Mouse (Mus musculus): ENCODE measurements around the gene Sh3gl3.
A peak's percentile ranks its signal among the peaks of the same experiment; 100 is the strongest.
"Not testable (repeated sequence)": the region's sequence is repeated elsewhere in the genome, so short reads cannot be mapped to it uniquely, and the experiment has no call there.

Gene Sh3gl3

DNA sequence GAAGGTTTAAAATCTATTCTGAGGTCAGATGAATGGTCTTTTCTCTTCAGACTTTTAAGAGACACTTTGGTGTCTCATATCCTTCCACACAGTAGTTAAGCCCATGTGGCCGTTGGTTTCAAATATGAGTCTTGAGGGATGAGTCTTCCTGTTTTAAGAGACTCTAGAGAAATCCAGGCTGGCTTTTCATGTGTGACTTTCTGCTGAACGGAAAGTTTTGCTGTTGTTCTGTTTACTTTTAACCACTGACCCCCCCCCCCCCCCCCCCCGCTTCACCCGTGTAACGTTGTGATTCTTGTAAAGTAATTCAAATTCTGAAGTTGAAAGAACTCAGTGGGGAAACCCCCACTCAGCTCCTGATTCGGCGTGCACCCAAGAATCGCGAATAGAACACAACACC, 61.8 kb downstream of the Sh3gl3 start:
- DNase-seq (ENCODE audit: low spot score), result no peak

DNA sequence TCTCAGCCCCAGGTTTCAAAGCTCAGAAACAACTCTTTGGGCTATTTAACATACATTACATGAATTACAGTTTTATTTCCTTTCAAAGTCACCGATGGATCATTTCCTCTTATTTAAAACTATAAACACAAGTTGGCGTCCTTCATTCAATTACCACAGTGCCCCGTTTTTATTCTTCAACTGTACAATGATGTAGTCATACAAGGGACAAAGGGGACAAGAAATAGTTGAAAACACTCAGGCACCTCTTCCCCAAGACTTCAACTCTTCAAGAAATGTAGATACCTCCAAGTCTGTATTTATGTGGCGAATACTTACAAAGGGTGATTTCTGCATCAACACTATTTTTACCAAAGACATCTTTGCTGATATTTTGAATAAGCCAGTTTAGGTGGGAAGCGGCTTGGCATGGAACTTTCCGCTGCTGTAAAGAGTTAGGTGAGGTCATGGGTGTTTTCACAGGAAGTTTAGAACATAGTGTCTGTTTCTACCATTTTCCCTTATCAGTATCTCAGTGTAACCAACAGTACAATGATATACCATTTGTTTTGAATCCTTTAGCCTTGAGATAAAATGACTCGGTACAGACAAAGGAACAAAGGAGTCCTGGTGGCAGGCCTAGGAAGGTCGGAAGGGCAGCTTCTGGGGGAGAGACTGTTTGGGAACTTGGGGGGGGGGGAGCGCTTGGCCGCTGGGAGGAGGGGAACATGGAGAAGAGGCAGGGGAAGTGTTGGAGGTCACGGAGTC, 62.7 kb downstream of the Sh3gl3 start:
- DNase-seq (ENCODE audit: low spot score), result peak; percentile 37

DNA sequence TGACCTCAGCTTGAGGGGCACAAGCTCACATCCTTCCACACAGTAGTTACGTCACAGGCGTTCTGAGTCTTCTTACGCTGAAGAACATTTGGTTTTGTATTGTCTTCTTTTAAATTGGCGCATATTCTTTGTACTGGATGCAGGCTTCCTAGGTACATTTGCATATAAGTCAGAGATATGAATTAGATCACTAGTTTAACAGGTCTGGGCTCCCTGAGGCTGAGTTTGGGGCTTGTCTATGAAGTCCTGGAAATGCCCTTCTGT, 63.2 kb downstream of the Sh3gl3 start:
- DNase-seq (ENCODE audit: low spot score), result no peak

DNA sequence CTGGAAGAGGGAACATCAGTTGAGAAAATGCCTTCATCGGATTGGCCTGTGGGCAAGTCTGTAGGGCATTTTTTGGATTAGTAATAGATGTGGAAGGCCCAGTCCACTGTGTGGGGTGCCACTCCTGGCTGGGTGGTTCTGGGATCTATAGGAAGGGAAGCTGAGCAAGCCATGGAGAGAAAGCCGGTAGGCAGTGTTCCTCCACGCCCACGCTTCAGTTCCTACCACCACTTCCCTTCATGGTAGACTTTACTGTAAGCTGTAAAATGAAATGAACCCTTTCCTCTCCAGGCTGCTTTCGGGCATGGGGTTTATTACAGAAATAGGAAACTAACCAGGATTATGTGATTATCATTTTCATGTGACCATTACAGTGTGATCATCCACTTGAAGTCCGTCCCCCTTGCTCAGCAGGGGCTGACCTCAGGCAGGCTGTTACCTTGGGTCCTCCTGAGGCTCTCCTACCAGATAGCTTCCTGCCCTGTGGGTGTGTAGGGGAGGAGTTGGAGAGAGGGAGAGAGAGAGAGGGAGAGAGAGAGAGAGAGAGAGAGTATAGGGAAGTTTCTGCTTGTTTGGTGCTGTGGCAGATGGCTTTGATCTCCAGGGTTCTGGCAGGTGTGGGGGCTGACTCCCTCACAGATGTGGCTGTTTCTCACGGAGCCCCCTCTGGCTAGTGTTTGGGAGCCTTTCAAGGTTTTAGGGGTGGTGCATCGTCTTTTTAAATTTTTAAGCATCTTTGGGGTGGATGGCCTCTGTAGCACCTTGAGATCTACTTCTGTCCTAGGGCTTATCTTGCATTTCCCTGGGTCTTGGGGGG, 67.0 kb downstream of the Sh3gl3 start:
- no peak for DNase-seq (ENCODE audit: low spot score)

DNA sequence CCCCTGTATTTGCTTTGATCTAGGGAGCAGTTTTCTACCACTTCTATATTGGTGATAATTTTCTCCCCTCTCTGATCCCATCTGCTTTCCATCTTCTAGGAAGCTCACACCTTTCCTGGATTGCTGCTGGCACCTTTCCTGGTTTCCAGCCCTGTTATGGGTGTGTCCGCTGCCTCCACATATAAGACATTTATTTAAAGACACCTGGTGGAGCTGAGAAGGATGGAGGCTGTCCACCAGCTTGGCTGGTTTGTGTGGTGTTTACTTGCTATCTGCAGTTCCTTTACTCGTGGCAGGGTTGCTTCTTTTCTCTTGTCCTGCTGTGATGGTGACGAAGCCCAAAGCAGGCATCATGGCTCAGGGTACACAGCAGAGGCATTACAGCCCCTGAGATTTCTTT, 71.1 kb downstream of the Sh3gl3 start:
- no peak for DNase-seq (ENCODE audit: low spot score)

DNA sequence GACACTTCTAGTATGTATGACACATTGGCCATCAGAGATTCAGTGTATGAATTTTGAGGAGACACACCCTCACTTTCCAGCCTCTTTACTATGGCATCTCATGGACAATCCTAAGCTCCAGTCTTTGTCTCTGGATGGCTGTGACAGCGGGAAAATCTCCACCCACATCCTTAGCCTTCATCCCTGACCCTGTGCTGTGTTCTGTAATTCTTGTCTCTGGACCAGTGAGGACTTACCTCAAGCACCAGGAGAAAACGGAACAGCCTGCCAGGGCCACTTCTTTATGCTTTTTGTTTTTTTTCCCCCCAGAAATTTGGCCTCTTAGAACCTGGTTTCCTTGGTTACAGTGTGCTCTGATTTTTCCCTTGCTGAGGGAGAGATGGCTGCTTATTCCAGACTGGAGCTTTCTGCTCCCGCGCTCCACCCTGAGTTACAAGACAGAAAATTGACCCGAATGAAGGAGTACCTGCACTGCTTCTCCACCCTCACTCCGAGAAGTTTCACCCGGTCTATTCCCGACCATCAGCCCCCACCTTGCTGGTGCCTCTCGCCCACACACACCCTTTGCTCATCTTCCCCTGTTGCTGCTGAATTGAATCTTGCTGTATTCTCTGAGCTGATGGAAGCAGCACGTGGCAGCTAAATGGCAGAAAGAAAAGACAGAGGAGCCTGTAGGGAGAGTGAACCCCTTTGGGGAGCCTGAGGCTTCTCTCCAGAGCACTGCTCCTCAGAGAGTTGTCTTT, 75.5 kb downstream of the Sh3gl3 start:
- no peak for DNase-seq (ENCODE audit: low spot score)

DNA sequence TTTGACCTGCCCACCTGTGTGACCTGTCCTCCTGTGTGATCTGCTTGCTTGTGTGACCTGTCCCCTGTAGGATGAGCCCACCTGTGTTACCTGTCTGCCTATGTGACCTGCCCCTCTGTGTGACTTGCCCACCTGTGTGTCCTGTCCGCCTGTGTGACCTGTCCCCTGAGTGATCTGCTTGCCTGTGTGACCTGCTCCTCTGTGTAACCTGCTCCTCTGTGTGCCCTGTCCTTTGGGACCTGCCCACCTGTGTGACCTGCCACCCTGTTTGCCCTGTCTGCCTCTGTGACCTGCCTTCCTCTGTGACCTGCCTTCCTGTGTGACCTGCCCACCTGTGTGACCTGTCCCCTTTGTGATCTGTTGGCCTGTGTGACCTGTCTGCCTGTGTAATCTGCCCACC, 79.7 kb downstream of the Sh3gl3 start:
- no peak for DNase-seq (ENCODE audit: low spot score)

DNA sequence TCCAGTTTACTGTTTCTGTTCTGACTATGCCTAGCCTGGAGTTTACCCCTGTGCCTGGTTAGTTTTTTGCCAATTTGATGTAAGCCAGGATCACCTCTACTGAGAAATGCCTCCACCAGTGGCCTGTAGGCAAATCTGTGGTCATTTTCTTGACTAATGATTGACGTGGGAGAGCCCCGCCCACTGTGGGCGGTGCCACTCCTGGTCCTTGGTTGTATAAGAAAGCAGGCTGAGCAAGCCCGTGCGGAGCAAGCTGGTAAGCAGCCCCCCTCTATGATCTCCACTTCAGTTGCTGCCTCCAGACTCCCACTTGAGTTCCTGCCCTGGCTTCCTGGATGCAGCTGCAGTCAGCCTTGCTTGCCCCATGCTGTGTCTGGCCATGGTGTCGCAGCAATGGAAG, 83.3 kb downstream of the Sh3gl3 start:
- DNase-seq (ENCODE audit: low spot score), result no peak

DNA sequence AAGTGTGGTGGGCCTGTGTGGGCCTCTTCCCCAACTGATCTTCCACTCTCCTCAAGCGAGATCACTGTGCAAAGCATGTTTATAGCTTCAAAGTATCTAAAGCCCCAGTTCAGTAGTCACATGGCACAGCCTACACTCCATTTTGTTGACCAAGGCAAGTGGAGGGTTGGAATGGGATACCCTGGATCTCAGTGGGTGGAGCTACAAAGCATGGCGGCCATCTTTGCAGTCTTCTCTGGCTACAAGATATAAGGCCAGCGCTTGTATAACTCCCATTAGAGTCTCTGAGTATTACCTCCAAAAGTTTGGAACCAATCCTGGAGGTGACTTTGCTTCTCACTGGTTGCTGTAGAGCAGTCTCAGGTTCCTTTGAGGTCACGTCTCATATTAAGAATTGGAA, 83.9 kb downstream of the Sh3gl3 start:
- DNase-seq (ENCODE audit: low spot score), result no peak

DNA sequence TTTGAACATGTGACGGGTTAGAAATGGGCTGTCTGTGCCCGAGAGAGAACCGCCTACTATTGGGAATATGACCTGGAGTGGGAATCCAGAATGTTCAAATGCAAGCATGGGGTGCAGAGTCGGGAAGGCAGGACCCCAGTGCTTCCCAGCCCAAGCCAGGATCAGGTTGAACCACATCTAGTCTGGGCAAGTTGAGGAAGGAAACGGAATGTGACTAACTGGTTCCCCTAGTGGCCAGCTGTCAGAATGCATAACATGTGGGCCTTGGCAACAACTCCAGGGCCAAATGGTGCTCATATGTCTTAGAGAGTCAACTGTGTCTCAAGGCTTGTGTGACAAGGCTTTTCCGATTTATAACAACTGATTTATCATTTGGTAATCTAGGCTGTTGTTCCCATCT, 86.6 kb downstream of the Sh3gl3 start:
- no peak for DNase-seq (ENCODE audit: low spot score)

DNA sequence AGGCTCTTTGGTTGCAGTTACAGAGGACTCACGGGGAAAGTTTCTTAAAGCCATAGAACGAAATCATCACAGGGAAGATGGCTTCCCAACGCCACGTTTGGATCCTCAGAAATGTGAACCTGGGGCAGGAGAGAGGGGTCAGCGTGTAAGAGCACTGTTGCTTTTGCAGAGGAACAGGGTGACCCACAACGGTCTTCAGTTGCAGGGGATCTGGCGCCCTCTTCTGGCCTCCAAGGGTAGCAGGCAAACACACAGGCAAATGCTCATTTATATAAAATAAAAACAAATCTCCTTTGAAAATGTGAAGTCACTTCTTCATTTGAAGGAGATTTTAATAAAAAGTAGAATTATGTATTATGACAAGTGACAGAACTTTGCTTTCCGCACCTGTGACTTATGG, 89.5 kb downstream of the Sh3gl3 start:
- DNase-seq (ENCODE audit: low spot score), result no peak

DNA sequence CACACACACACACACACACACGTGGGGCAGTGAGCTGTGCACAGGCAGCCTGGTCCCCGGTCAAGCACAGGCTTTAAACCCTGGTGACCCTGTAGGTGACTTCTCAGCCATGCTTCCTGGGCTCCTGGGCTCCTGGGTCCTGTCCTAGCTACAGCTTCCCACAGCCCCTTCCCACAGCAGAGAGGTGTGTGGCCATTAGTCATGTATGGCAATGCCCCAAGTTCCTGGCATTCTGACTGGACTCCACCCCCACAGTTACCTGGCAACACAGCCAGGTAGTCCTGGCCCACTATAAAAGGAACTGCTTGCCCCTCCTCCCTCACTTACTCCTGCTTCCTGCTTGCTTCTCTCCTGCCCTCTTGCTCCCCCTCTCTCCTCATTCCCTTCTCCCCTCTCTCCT, 90.5 kb downstream of the Sh3gl3 start:
- DNase-seq (ENCODE audit: low spot score), result no peak

DNA sequence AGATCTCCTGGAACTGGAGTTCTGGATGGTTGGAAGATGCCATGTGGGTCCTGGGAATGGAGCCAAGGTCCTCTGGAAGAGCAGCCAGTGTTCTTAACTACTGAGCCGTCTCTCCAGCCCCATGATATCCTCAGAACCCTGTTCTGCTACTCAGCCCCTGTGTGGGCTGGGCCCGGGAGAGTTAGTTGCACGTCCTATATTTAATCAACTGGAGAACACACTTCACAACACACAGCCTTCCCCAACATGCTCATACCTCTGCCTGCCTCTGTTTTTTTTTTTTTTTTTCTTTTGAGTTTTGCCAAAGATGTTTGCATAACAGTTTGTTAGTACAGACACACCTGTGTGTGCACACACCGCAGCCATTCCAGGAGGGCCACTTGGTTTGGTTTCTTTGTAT, 91.7 kb downstream of the Sh3gl3 start:
- DNase-seq (ENCODE audit: low spot score), result no peak

DNA sequence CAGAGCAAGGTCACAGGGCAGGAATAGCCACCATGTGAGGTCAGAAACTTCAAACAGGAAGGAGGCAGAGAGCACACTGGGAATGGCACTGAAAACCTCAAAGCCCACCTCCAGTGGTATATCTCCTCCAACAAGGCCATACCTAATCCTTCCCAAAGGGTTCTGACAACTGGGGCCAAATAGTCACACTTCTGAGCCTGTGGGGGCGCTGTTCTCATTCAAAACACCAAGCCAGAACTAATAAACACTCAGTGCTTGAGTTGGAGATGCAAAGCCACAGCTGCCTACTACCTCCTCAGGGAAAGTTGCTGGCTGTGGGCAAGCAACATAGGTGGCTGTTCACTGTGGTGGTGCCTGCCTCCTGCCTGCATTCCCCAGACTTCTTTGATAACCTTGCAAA, 96.3 kb downstream of the Sh3gl3 start:
- DNase-seq (ENCODE audit: low spot score), result no peak

DNA sequence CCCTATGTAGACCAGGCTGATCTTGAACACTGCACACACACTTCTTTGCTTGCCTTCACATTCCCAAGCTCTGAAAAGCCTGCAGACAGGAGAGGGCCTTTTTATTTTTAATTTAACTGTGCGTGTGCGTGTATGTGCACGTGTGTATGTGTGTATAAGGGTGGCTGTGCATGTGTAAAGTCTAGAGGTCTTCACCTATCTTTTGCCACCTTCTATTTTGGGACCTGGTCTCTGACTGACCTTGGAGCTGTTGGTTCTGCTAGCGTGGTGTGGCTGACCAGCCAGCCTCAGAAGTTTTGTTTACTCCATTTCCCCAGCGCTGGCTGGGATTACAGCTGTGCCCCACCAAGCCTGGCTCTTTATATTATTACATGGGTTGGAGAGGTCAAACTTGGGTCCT, 98.1 kb downstream of the Sh3gl3 start:
- no peak for DNase-seq (ENCODE audit: low spot score)

DNA sequence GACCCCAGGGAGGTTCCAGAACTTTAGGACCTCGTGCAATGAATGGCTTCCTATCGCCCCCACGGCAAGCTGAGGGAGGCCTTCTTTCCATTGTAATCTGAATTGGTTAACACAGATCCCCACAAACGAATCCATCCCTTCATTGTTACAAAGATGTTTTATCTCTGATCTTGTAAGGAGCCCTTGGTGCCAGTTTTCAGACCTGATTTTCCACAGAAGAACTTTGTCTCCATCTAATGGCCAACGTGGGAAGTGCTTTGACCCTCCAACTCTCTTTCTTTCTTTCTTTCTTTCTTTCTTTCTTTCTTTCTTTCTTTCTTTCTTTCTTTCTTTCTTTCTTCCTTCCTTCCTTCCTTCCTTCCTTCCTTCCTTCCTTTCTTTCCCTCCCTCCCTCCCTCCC, 99.2 kb downstream of the Sh3gl3 start:
- not testable (repeated sequence) for DNase-seq (ENCODE audit: low spot score)

DNA sequence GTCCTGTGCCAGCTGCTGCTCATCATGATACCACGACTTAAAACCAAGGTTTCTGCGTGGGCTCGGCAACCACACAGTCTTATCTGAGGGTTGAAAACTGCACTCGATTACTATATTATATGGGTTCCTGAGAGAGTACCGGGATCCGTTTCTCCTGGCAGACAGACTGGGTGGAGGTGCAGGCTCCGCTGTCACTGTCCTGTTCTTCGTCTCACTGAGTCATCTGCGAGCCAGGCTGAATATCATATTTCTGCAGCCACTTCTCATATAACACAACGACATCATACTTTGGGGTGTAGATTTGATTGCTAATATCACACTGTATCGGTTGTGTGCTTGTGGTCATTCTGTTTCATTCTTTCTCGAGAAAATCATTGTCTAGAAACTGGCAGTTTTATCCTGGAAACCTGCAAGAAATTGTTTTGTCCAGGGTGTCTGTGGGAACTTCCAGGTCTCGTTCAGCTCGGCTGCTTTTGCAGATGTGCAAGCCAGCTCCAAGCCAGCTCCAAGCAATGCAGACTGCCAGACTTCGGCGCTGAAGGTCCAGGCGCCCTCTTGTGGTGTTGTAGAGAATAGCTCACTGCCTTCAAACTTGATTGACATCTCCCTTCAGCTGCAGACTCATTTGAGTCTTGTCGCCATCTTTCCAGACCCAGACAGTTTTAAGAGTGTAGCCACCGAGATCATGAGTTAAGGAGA, 100.5 kb downstream of the Sh3gl3 start:
- no peak for DNase-seq (ENCODE audit: low spot score)

DNA sequence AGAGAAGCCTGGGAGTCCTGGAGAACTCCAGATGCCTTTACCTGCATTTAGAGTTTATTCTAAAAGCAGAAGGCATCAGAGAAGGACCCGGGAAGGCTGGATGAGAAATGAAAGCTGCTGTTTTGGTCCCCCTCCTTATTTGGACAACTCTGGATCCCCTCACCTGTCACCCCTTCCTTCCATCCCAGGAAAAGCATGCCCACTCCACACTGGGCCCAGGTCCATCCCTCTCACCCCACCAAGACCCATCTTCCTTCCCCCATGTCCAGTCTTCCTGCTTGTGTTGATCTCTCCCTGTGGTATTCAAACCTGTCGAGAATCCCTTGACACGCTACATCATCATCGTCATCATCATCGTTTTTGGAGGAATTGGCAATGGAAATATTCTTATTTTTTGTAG, 101.3 kb downstream of the Sh3gl3 start:
- DNase-seq (ENCODE audit: low spot score), result no peak

DNA sequence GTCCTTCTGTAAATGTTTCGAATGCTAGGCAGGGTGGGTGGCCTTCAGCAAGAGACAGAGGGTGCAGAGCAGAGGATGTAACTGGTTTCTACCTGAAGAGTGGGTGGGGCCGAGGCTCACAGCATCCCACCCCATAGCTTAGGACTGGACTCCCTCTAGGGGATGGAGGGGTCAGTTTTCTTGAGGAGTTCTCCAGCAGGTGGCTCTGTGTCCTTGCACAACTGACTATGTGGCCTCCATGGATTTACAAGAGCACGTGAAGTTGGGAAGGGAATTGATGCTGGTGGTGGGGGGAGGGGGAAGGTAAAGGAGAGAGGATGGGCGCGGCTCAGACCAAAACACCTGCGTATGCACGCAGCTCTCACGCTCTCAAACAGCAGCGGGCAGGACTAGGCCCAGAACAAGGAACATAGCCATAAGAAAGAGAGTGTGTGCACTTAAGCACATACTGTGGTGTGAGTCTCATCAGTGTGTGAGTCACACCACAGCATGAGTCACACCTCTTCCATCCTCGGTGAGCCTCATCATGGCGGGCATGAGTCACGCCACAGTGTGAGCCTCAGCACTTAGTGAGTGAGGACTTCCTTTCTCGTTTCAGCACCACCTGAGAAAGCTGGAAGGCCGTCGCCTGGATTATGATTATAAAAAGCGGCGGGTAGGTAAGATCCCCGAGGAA, 102.0 kb downstream of the Sh3gl3 start:
- DNase-seq (ENCODE audit: low spot score), result no peak

DNA sequence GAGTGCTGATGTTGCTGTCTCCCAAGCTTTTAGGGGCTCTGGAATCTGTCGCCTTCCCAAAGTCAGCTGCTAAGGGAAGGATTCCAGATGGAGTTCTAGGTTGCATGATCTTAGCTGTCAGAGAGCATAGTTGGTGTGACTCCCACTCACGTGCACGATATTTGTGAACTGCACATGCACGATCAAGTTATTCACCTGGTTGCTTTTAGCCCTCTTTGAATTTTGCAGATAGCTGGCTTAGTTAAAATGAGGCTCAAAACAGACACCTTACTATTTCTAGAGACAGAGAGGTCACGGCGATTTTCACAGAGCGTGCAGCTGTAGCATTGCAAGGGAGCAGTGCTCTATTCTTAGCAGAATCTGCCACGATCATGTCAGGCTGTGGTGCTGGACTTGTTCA, 108.4 kb downstream of the Sh3gl3 start:
- DNase-seq (ENCODE audit: low spot score), result no peak

DNA sequence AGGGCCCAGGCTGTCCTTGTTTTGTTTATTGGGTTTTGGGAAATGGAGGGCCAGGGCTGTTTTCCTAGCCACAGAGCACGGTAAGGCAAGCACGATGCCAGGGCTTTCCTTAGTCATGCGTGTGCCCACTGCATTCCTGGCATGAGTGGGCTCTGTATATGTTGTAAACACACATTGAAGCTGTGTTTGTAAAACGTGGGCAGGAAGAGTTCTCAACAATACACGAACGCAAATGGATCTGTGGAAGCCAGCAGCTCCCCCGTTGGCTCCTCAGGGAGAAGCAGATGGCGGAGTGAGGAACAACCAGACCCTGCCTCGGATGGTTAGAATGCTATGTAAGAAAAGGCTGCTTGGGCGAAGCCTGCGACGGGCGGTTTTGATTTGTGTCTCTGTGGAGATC, 108.8 kb downstream of the Sh3gl3 start:
- DNase-seq (ENCODE audit: low spot score), result no peak

DNA sequence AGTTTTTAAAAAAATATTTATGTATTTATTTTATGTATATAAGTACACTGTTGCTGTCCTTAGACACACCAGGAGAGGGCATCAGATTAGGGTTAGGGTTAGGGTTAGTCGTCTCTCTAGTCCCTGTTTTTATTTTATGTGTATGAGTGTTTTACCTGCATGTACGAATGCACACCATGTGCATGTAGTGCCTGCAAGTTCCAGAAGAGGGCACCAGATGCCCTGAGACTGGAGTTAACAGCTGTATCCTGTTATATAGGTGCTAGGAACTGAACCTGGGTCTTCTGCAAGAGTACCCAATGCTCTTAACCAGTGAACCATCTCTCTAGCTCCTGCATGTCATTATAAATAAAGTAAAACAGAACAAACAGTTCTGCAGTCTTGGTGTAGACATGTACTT, 113.6 kb downstream of the Sh3gl3 start:
- no peak for DNase-seq (ENCODE audit: low spot score)

All from testis, postnatal 14 days (tissue).